Mouse (Mus musculus): ENCODE measurements around the gene Akirin2. TPM values are rescaled to one million over a fixed set of nuclear protein-coding genes. Genes with fewer than 3 reads are reported as not detected.

Gene Akirin2
- polyA plus RNA-seq (2015; fragmentation: Nextera tagmentation; extraction: Ambion mirVana), result 25.4 and 36.1 TPM in 2 replicates

DNA sequence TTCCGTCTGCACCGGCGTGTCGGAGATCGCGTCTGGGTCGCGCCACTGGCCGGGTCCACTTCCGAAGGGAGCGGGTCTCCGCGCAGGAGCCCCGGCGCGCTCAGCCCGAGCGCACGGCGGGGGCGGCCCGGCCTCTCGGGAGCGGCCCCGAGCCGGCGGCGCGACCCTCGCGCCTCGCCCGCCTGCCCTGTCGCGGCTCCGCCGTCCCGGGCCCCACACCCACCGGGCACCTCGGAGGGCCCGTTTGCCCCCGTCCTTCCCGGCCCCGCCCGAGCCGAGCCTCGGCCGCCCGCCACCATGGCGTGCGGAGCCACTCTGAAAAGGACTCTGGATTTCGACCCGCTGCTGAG is at the start of gene Akirin2:
Gene Akirin2, plus strand, starts transcription at position 190 of the 350 bp plus-strand sequence.
- peak within 1 kb of the TSS; percentile 97 for H3K27ac ChIP-seq (ENCODE audit: low read length)
- peak; percentile 75; the same call in 1 of the 2 replicates for ATAC-seq (ENCODE audit: low FRiP score, low TSS enrichment)
- H3K4me3 ChIP-seq (ENCODE audit: low read length), result peak within 1 kb of the TSS; percentile 93
- no peaks in the 10 kb centered on the region for H3K36me3 ChIP-seq (ENCODE audit: insufficient read depth, low read length)
- no peaks in the 10 kb centered on the region for H3K9me3 ChIP-seq (ENCODE audit: low read length)
- peak within 1 kb of the TSS; percentile 97 for H3K9ac ChIP-seq (replicated peaks; ENCODE audit: low read length)
- H3K4me1 ChIP-seq (ENCODE audit: insufficient read depth, low read length), result peaks cover 14% of the 10 kb centered on the region; the same call in 1 of the 2 replicates
- H3K27me3 ChIP-seq (ENCODE audit: insufficient read depth, low read length), result no peaks in the 10 kb centered on the region
- WGBS, result under 1% methylated on average over 35 of the region's 53 CpGs
- H3K4me2 ChIP-seq (replicated peaks; ENCODE audit: low read depth, low read length), result peak within 1 kb of the TSS; percentile 69

DNA sequence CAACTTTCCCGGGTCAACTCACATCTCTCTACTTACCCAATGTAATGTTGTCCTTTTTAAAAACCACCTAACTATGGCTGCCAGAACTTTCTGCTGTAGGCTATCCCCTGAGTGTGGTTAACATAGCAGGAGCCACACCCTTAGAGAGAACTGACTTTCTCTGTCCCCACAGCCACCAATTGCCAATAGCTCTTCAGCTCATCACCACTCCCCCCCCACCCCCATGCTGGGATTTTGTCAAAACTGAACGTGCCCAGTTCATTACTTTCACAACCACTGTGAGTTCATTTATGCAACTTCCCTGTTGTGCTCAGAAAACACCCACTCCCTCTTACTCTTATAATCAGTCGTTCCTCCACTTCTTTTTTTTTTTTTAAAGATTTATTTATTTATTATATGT is 40.4 kb upstream of the Akirin2 start:
- H3K27ac ChIP-seq (ENCODE audit: low read length), result no peak overlapping the region
- no peak for ATAC-seq (ENCODE audit: low FRiP score, low TSS enrichment)
- 95% methylated on average over 3 of the region's 3 CpGs for WGBS
- H3K9me3 ChIP-seq (ENCODE audit: low read length), result 0 out of 2 replicates have a peak, but pooled peaks cover 5% of the 10 kb centered on the region
- H3K4me1 ChIP-seq (ENCODE audit: insufficient read depth, low read length), result no peaks in the 10 kb centered on the region
- no peaks in the 10 kb centered on the region for H3K36me3 ChIP-seq (ENCODE audit: insufficient read depth, low read length)
- H3K4me2 ChIP-seq (replicated peaks; ENCODE audit: low read depth, low read length), result no peak overlapping the region
- no peak overlapping the region for H3K9ac ChIP-seq (replicated peaks; ENCODE audit: low read length)
- H3K27me3 ChIP-seq (ENCODE audit: insufficient read depth, low read length), result no peaks in the 10 kb centered on the region
- H3K4me3 ChIP-seq (ENCODE audit: low read length), result no peak overlapping the region

- H3K4me1 ChIP-seq (ENCODE audit: insufficient read depth, low read length), result no peaks in the 10 kb centered on the region
- WGBS, result 70% methylated on average over 3 of the region's 3 CpGs
- no peak overlapping the region for H3K4me3 ChIP-seq (ENCODE audit: low read length)
These were observed 27.9 kb upstream of the Akirin2 start for GRCm38 (mm10) chr4:34522846-34523245.

GRCm38 (mm10) chr4:34523586-34523985 is 27.2 kb upstream of the Akirin2 start:
- Histone ChIP-seq H3K4me3 (ENCODE audit: low read length) (no peak overlapping the region), H3K9me3 (ENCODE audit: low read length) (no peaks in the 10 kb centered on the region), H3K27me3 (ENCODE audit: insufficient read depth, low read length) (no peaks in the 10 kb centered on the region), H3K36me3 (ENCODE audit: insufficient read depth, low read length) (no peaks in the 10 kb centered on the region), H3K4me1 (ENCODE audit: insufficient read depth, low read length) (no peaks in the 10 kb centered on the region), H3K9ac (replicated peaks; ENCODE audit: low read length) (no peak overlapping the region), H3K4me2 (replicated peaks; ENCODE audit: low read depth, low read length) (no peak overlapping the region), H3K27ac (ENCODE audit: low read length) (no peak overlapping the region)
- no peak for ATAC-seq (ENCODE audit: low FRiP score, low TSS enrichment)
- 85% methylated on average over 4 of the region's 4 CpGs for WGBS

More at GRCm38 (mm10) chr4:34522846-34523245, 27.9 kb upstream of the Akirin2 start:
- no peak for ATAC-seq (ENCODE audit: low FRiP score, low TSS enrichment)
- no peaks in the 10 kb centered on the region for H3K9me3 ChIP-seq (ENCODE audit: low read length)
- H3K36me3 ChIP-seq (ENCODE audit: insufficient read depth, low read length), result no peaks in the 10 kb centered on the region
- no peak overlapping the region for H3K27ac ChIP-seq (ENCODE audit: low read length)
- no peak overlapping the region for H3K4me2 ChIP-seq (replicated peaks; ENCODE audit: low read depth, low read length)
- no peaks in the 10 kb centered on the region for H3K27me3 ChIP-seq (ENCODE audit: insufficient read depth, low read length)
- H3K9ac ChIP-seq (replicated peaks; ENCODE audit: low read length), result no peak overlapping the region

DNA sequence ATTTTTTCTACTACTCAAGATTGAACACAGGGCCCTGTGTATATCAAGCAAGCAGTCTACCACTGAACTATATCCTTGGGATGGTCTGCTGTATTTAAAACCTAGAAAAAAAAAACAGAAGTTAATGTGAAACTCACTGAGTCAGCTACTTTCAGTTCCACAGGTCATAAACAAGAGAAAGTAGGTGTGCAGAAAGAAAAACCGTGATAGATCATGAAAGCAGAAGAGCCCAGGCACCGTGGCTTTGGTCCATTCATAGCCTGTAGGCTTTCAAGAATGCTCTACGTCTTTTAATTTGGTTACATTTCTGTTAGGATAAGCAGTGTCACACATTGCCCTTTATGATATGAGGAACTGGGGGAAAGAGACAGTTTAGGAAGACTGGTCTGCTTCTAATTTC is 24.0 kb upstream of the Akirin2 start:
- H3K9me3 ChIP-seq (ENCODE audit: low read length), result no peaks in the 10 kb centered on the region
- no peak overlapping the region for H3K9ac ChIP-seq (replicated peaks; ENCODE audit: low read length)
- H3K4me3 ChIP-seq (ENCODE audit: low read length), result no peak overlapping the region
- no peaks in the 10 kb centered on the region for H3K36me3 ChIP-seq (ENCODE audit: insufficient read depth, low read length)
- H3K4me1 ChIP-seq (ENCODE audit: insufficient read depth, low read length), result no peaks in the 10 kb centered on the region
- no peak overlapping the region for H3K4me2 ChIP-seq (replicated peaks; ENCODE audit: low read depth, low read length)
- H3K27me3 ChIP-seq (ENCODE audit: insufficient read depth, low read length), result no peaks in the 10 kb centered on the region
- 88% methylated on average over 3 of the region's 3 CpGs for WGBS
- H3K27ac ChIP-seq (ENCODE audit: low read length), result no peak overlapping the region
- no peak for ATAC-seq (ENCODE audit: low FRiP score, low TSS enrichment)

DNA sequence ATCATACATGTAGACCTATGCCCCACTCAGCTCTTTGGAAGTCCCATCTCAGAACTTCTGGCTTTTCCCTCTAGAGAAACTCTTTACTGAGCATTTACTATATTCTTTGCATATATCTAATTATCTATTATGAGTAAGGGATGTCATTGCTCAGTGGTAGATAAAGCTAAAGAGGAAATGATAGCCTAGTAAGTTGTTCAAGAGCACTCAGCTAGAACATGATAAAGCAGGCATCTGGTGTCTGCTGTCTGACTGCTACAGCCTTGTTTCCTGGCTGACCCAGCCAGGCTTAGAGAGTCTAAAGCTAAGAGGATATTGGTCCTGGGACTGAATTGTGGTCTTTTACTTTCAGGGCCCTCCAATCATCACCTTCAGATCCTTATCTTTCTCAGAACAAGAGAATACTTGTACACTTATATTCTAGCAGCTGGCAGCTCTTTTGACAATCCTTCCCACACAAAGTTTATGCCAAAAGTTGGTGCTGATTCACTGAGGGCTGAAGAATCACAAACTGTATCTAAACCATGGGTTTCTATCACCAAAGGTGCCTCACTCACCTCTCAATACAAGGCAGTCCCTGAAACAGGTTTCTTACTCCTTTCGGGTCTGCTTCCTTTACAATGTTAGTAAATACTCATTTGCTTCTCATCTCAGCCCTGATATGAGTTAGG is 22.2 kb upstream of the Akirin2 start:
- Histone ChIP-seq H3K4me3 (ENCODE audit: low read length) (no peak overlapping the region), H3K4me1 (ENCODE audit: insufficient read depth, low read length) (no peaks in the 10 kb centered on the region), H3K36me3 (ENCODE audit: insufficient read depth, low read length) (no peaks in the 10 kb centered on the region), H3K9ac (replicated peaks; ENCODE audit: low read length) (no peak overlapping the region), H3K27me3 (ENCODE audit: insufficient read depth, low read length) (no peaks in the 10 kb centered on the region), H3K4me2 (replicated peaks; ENCODE audit: low read depth, low read length) (no peak overlapping the region), H3K27ac (ENCODE audit: low read length) (no peak overlapping the region), H3K9me3 (ENCODE audit: low read length) (no peaks in the 10 kb centered on the region)
- no peak for ATAC-seq (ENCODE audit: low FRiP score, low TSS enrichment)
- 82% methylated on average over 1 of the region's 1 CpGs for WGBS

DNA sequence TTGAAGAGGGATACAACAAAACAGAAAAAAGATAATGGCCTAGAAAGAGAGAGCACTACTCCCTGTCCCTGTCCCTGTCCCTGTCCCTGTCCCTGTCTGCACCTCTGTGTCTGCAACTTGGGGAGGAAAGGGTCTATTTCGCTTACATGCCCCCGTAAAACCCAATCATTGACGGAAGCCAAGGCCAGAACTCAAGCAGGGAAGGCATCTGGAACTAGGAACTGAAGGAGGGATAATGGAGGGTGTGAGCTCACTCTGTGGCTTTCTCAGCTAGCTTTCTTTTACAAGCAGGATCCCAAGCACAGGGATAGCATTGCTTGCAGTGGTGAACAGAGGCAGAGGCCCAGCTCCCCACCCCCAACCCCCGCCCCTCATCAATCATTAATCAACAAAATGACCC is 21.4 kb upstream of the Akirin2 start:
- Histone ChIP-seq H3K9me3 (ENCODE audit: low read length) (no peaks in the 10 kb centered on the region), H3K4me2 (replicated peaks; ENCODE audit: low read depth, low read length) (no peak overlapping the region), H3K4me3 (ENCODE audit: low read length) (no peak overlapping the region), H3K27ac (ENCODE audit: low read length) (no peak overlapping the region), H3K27me3 (ENCODE audit: insufficient read depth, low read length) (no peaks in the 10 kb centered on the region), H3K36me3 (ENCODE audit: insufficient read depth, low read length) (no peaks in the 10 kb centered on the region), H3K9ac (replicated peaks; ENCODE audit: low read length) (no peak overlapping the region), H3K4me1 (ENCODE audit: insufficient read depth, low read length) (no peaks in the 10 kb centered on the region)
- 43% methylated on average over 4 of the region's 4 CpGs for WGBS
- ATAC-seq (ENCODE audit: low FRiP score, low TSS enrichment), result no peak

DNA sequence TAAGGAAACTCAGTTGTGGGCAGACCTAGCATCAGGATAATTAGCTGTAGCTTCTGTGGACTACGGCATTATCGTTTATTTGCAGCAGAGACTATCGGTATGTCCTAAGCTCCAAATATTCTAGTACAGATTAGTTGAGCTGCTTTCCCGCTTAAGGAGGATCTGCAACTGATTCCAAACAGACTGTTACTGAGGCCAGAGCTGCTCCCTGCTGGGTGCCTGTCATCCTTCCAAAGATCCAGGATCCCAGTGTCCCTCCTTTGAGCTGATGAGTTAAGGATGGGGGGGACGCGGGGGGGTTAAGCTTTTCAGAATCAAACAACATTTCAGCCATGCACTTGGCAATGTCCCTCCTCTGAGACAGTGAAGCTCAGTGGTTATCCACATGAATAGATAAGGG is 20.8 kb upstream of the Akirin2 start:
- Histone ChIP-seq H3K4me2 (replicated peaks; ENCODE audit: low read depth, low read length) (no peak overlapping the region), H3K4me1 (ENCODE audit: insufficient read depth, low read length) (no peaks in the 10 kb centered on the region), H3K36me3 (ENCODE audit: insufficient read depth, low read length) (no peaks in the 10 kb centered on the region), H3K4me3 (ENCODE audit: low read length) (no peak overlapping the region), H3K27ac (ENCODE audit: low read length) (no peak overlapping the region), H3K9me3 (ENCODE audit: low read length) (peaks cover 3% of the 10 kb centered on the region; the same call in 1 of the 2 replicates), H3K9ac (replicated peaks; ENCODE audit: low read length) (no peak overlapping the region), H3K27me3 (ENCODE audit: insufficient read depth, low read length) (no peaks in the 10 kb centered on the region)
- no peak for ATAC-seq (ENCODE audit: low FRiP score, low TSS enrichment)
- WGBS, result 84% methylated on average over 6 of the region's 6 CpGs

DNA sequence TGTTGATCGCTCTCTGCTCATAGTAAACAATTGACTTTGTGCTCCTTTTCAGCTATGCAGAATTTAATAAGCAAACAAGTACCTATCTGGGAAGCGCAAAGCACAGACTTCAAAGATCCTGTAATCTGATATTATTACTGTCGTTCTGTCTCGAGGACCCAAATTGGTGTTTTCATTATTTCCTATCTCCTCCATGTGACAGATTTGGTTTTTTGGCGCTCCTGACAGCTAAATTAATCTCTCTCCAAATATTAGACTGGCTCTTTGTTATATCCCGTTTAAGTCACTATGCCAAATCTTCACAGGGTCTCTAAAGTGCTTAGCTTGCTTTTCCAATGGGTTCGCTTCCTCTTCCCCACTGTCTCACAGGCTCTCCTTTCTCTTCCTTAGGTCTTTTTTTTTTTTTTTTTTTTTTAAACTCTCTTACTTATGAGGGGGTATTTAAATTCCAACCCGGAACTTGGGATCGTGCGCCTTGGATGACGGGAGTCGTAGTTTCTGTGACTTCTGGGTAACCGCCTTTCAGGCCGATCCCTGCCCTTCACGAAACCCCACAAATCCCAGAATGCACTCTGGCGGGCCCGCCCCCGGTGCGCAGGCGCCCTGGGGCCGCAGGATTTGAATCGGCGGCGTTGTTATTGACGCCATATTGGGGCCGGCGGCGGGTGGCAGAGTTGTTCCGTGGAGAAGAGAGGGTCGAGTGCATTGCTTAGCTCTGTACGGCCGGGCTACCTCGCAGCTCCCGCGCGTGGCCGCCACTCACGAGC is 573 bp upstream of the Akirin2 start:
- Histone ChIP-seq H3K36me3 (ENCODE audit: insufficient read depth, low read length) (no peaks in the 10 kb centered on the region), H3K4me1 (ENCODE audit: insufficient read depth, low read length) (0 out of 2 replicates have a peak, but pooled peaks cover 9% of the 10 kb centered on the region), H3K27ac (ENCODE audit: low read length) (peak overlapping the region; percentile 97), H3K9ac (replicated peaks; ENCODE audit: low read length) (peak overlapping the region; percentile 97), H3K4me3 (ENCODE audit: low read length) (peak overlapping the region; percentile 93), H3K27me3 (ENCODE audit: insufficient read depth, low read length) (no peaks in the 10 kb centered on the region), H3K9me3 (ENCODE audit: low read length) (no peaks in the 10 kb centered on the region), H3K4me2 (replicated peaks; ENCODE audit: low read depth, low read length) (peak overlapping the region; percentile 57)
- WGBS, result 2% methylated on average over 38 of the region's 38 CpGs
- peak; percentile 92 for ATAC-seq (ENCODE audit: low FRiP score, low TSS enrichment)
